25 mouse cellular contexts compared by ENCODE assay signal in genomic region chr2:79608301-79609074, GRCm38 (mm10). TPM values are rescaled to one million over a fixed set of nuclear protein-coding genes. Genes with fewer than 3 reads are reported as not detected.
DNase-seq lines count a peak whose midpoint lies in the region; ATAC-seq and TF ChIP-seq lines count a peak whose summit lies in the region.
"Had no signal": no experiment of that assay in that cellular context is flagged by ENCODE, and none has a peak within 500 bp of the region (broad histone marks: within the 10 kb centered on the region; RNA-seq: fewer than 3 reads in every experiment).

No protein-coding gene starts in this region.

- no peak for TF ChIP-seq CTCF in lung, postnatal 0 days (IDR thresholded peaks at IDR 0.05)
- no peak for TF ChIP-seq CTCF in stomach, postnatal 0 days (IDR thresholded peaks at IDR 0.05; ENCODE audit: low read depth)

- no peak overlapping the region for H3K9ac ChIP-seq in lung, postnatal 0 days (replicated peaks; ENCODE audit: low read depth)
- H3K9ac ChIP-seq in stomach, embryonic 14.5 days (replicated peaks; ENCODE audit: low read depth, low read length): no peak overlapping the region
- H3K9ac ChIP-seq in stomach, postnatal 0 days (ENCODE audit: low read length): no peak overlapping the region
- H3K9ac ChIP-seq: embryonic facial prominence, embryonic 13.5 days; forebrain, embryonic 12.5 days; forebrain, embryonic 15.5 days; hindbrain, embryonic 12.5 days; hindbrain, embryonic 15.5 days had no signal

- H3K27ac ChIP-seq in lung, postnatal 0 days (ENCODE audit: low read length): no peak overlapping the region
- H3K27ac ChIP-seq in brown adipose tissue, adult 24 weeks (replicated peaks; ENCODE audit: low read depth, low read length): peak overlapping the region; percentile 46; the same call in 1 of the 2 replicates
- no peak overlapping the region for H3K27ac ChIP-seq in stomach, embryonic 14.5 days (ENCODE audit: low read length)
- peak overlapping the region; percentile 59 for H3K27ac ChIP-seq in stomach, postnatal 0 days (replicated peaks)
- H3K27ac ChIP-seq: embryonic facial prominence, embryonic 10.5 days; embryonic facial prominence, embryonic 13.5 days; forebrain, embryonic 12.5 days; forebrain, embryonic 15.5 days; heart, adult 2 months; hindbrain, embryonic 12.5 days; hindbrain, embryonic 15.5 days had no signal

- H3K4me2 ChIP-seq in lung, postnatal 0 days (replicated peaks; ENCODE audit: low read depth, low read length): no peak overlapping the region
- no peak overlapping the region for H3K4me2 ChIP-seq in stomach, embryonic 14.5 days (replicated peaks; ENCODE audit: low read depth, low read length)
- H3K4me2 ChIP-seq in stomach, postnatal 0 days (replicated peaks; ENCODE audit: low read depth): no peak overlapping the region
- H3K4me2 ChIP-seq: embryonic facial prominence, embryonic 13.5 days; forebrain, embryonic 12.5 days; forebrain, embryonic 15.5 days; heart, embryonic 11.5 days; hindbrain, embryonic 12.5 days; hindbrain, embryonic 15.5 days had no signal

- WGBS in lung, postnatal 0 days: 58% methylated on average over 8 of the region's 8 CpGs
- WGBS in stomach, embryonic 14.5 days: 74% methylated on average over 8 of the region's 8 CpGs
- WGBS in stomach, postnatal 0 days: 53% methylated on average over 8 of the region's 8 CpGs

- H3K4me3 ChIP-seq in lung, postnatal 0 days (ENCODE audit: low read depth, low read length): no peak overlapping the region
- no peak overlapping the region for H3K4me3 ChIP-seq in brown adipose tissue, adult 24 weeks (ENCODE audit: insufficient read depth, low read depth, low read length)
- H3K4me3 ChIP-seq in stomach, embryonic 14.5 days (ENCODE audit: low read depth, low read length): no peak overlapping the region
- H3K4me3 ChIP-seq in stomach, postnatal 0 days (ENCODE audit: low read depth, low read length): no peak overlapping the region
- H3K4me3 ChIP-seq: embryonic facial prominence, embryonic 10.5 days; embryonic facial prominence, embryonic 13.5 days; erythroblast, embryonic 14.5 days; forebrain, embryonic 12.5 days; forebrain, embryonic 15.5 days; heart, adult 2 months; hindbrain, embryonic 12.5 days; hindbrain, embryonic 15.5 days had no signal

- H3K27me3 ChIP-seq in lung, postnatal 0 days (replicated peaks; ENCODE audit: insufficient read depth, low read length): no peaks in the 10 kb centered on the region
- no peaks in the 10 kb centered on the region for H3K27me3 ChIP-seq in stomach, embryonic 14.5 days (ENCODE audit: control insufficient read depth, insufficient read depth, low read length)
- no peaks in the 10 kb centered on the region for H3K27me3 ChIP-seq in stomach, postnatal 0 days (ENCODE audit: control insufficient read depth, insufficient read depth, low read length)
- H3K27me3 ChIP-seq: embryonic facial prominence, embryonic 13.5 days; forebrain, embryonic 12.5 days; forebrain, embryonic 15.5 days; hindbrain, embryonic 12.5 days; hindbrain, embryonic 15.5 days had no signal

- no peak for TF ChIP-seq EP300 in lung, postnatal 0 days (IDR thresholded peaks at IDR 0.05)
- TF ChIP-seq EP300 in stomach, postnatal 0 days (optimal IDR thresholded peaks at IDR 0.05): no peak

- H3K9me3 ChIP-seq in lung, postnatal 0 days (ENCODE audit: low read length): no peaks in the 10 kb centered on the region
- H3K9me3 ChIP-seq in stomach, embryonic 14.5 days (ENCODE audit: control insufficient read depth, low read depth, low read length): no peaks in the 10 kb centered on the region
- no peaks in the 10 kb centered on the region for H3K9me3 ChIP-seq in stomach, postnatal 0 days (ENCODE audit: control insufficient read depth, low read length)
- H3K9me3 ChIP-seq: embryonic facial prominence, embryonic 10.5 days; embryonic facial prominence, embryonic 13.5 days; forebrain, embryonic 12.5 days; forebrain, embryonic 15.5 days; hindbrain, embryonic 12.5 days; hindbrain, embryonic 15.5 days had no signal

- peak; percentile 43 for DNase-seq in lung, postnatal 0 days (ENCODE audit: low spot score)
- no peak for DNase-seq in lung, adult 18-20 months
- peak; percentile 61 for DNase-seq in stomach, postnatal 0 days (ENCODE audit: low spot score)
- no peak for DNase-seq in adrenal gland, postnatal 36 days
- no peak for DNase-seq in heart, adult 8-10 months (ENCODE audit: low spot score)
- DNase-seq: adrenal gland, adult 8-10 months; adrenal gland, postnatal 25 days; cerebellum, adult 11 months; cerebellum, adult 2 months; cerebellum, postnatal 10 days; cerebellum, postnatal 36 days; embryo, embryonic 11 days; gastrocnemius, postnatal 36 days; heart, adult 2 months had no signal

- no peaks in the 10 kb centered on the region for H3K36me3 ChIP-seq in lung, postnatal 0 days (ENCODE audit: insufficient read depth, low read length)
- H3K36me3 ChIP-seq in stomach, embryonic 14.5 days (ENCODE audit: control insufficient read depth, insufficient read depth, low read length): no peaks in the 10 kb centered on the region
- H3K36me3 ChIP-seq in stomach, postnatal 0 days (ENCODE audit: control insufficient read depth, insufficient read depth, low read length): no peaks in the 10 kb centered on the region
- H3K36me3 ChIP-seq: embryonic facial prominence, embryonic 10.5 days; embryonic facial prominence, embryonic 13.5 days; forebrain, embryonic 12.5 days; forebrain, embryonic 15.5 days; hindbrain, embryonic 12.5 days; hindbrain, embryonic 15.5 days had no signal

- ATAC-seq in lung, postnatal 0 days: no peak
- peak; percentile 61; the same call in 1 of the 2 replicates for ATAC-seq in stomach, embryonic 14.5 days (ENCODE audit: insufficient number of reproducible peaks, insufficient read depth, low FRiP score, low read depth)
- ATAC-seq in stomach, postnatal 0 days (ENCODE audit: low FRiP score, low TSS enrichment): peak; percentile 92
- ATAC-seq: CD4-positive, CD25-positive, alpha-beta regulatory T cell, adult 4 months; forebrain, embryonic 15.5 days had no signal

- H3K4me1 ChIP-seq in lung, postnatal 0 days (ENCODE audit: insufficient read depth, low read depth, low read length): no peaks in the 10 kb centered on the region
- peaks cover 2% of the 10 kb centered on the region for H3K4me1 ChIP-seq in brown adipose tissue, adult 24 weeks (ENCODE audit: control insufficient read depth, insufficient read depth, insufficient read length, low read length)
- H3K4me1 ChIP-seq in stomach, embryonic 14.5 days (ENCODE audit: control insufficient read depth, insufficient read depth, low read length): no peaks in the 10 kb centered on the region
- H3K4me1 ChIP-seq in stomach, postnatal 0 days (replicated peaks; ENCODE audit: control insufficient read depth, insufficient read depth): no peaks in the 10 kb centered on the region
- H3K4me1 ChIP-seq: embryonic facial prominence, embryonic 10.5 days; embryonic facial prominence, embryonic 13.5 days; forebrain, embryonic 12.5 days; forebrain, embryonic 15.5 days; hindbrain, embryonic 12.5 days; hindbrain, embryonic 15.5 days had no signal

RNA-seq across cellular contexts. Expression of gene Itprid2, which starts 26.7 kb away (rescaled TPM):
- 7.2 and 7.6 TPM in 2 replicates for polyA plus RNA-seq in lung, postnatal 0 days (2015; fragmentation: Nextera tagmentation; extraction: Ambion mirVana)
- polyA plus RNA-seq in brown adipose tissue, adult 24 weeks (2012; ENCODE audit: insufficient read depth, insufficient read length, missing spikeins): 63.1 and 81.4 TPM in 2 replicates
- polyA plus RNA-seq in stomach, embryonic 14.5 days (2014; fragmentation: Nextera tagmentation; extraction: Ambion mirVana): 22.2 and 24.6 TPM in 2 replicates
- 23.3 and 25.2 TPM in 2 replicates for polyA plus RNA-seq in stomach, postnatal 0 days (2015; fragmentation: Nextera tagmentation; extraction: Ambion mirVana)
- 10 to 100 TPM; 47.5 to 51.2 TPM for total RNA-seq in adrenal gland, postnatal 36 days (2021)
- 10 to 100 TPM; 19.1 to 25.1 (median 21.7) TPM for total RNA-seq in heart, adult 8-10 months (2022)

Comparison
In these comparisons a context has a peak if more than half of its experiments do, and no peak if none do; other contexts are left out.
1. DNase-seq: peak in lung, postnatal 0 days (single experiment) and stomach, postnatal 0 days (single experiment); none in lung, adult 18-20 months (0 of 2), adrenal gland, postnatal 36 days (0 of 2) and heart, adult 8-10 months (single experiment).
2. H3K27ac ChIP-seq: peak in brown adipose tissue, adult 24 weeks (single experiment) and stomach, postnatal 0 days (single experiment); none in lung, postnatal 0 days (single experiment) and stomach, embryonic 14.5 days (single experiment).